Mouse (Mus musculus) layer of hippocampus, postnatal 10 days (tissue): ENCODE results near the gene Sdha. TPM values are rescaled to one million over a fixed set of nuclear protein-coding genes. Genes with fewer than 3 reads are reported as not detected.

ENCODE experiments used
- DNase-seq, 2 experiments: peaks; one replicate each; pipeline ENCODE4 v3.0.0; 2021; ENCODE audit warnings: low spot score in 2 of 2
- total RNA-seq, 2 experiments: library from RNA; stranded (reverse); gene quantifications; 2 replicates each; pipeline ENCODE4 v1.2.3; 2021

Sdha gene
- total RNA-seq, 2 experiments from 2014 or later = 228 to 239 TPM

DNA sequence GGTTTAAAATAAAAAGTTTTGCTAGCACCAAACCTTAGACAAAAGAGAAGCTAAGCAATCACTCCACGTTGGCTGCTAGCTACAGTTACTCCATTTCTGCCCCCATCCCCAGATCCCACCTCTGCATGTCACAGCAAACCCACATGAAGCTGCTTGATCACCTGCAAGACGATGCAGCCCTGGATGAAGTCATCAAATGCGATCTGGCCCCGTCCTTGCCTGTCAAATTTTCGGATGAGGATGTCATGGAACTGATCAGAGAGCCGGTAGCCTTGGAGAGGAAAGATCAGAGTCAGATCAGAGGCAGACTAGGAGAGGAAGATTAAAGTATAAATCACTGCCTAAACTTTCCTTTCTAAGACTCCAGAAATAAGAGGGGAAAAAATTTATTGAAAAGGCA is 44.7 kb downstream of the Sdha start:
- no peak for DNase-seq

DNA sequence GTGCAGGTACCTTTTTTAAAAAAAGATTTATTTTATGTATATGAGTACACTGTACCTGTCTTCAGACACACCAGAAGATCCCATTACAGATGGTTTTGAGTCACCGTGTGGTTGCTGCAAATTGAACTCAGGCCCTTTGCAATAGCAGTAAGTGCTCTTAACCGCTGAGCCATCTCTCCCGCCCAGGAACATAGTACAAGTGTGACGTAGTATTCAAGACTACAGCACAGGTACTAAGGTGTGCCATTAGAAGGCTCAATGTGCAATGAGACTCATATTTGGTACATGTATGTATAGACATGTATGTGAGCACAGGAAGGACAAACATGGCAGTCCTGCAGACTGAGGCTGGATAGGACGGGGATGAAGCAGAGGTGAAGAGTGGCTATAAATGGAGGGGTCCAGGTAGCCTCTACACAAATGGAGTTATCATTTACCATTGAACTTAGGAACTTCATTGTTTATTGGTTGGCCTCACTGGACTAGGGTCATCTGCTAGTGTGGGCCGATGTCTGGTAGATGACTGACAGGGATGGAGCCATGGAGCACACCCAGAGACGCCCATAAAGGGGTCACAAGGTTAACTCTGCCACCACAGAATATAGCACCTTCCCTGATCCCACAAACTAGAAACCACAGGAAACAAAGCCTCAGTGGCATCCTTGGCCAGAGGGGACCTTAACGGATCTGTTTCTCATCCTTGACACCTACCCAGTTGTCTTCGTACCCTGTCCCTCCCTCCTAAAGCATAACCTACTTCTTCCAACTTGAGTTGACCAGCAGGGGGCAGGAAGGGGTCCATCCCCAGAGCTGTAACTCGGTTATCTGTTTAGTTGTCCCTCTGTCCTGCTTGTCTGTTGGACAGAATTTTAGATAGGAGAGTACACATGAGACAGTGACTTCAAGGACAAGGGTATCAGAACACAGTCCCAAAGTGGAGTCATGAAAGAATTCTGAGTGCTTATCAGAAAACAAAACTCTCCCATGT is 47.7 kb downstream of the Sdha start:
- DNase-seq = no peak

DNA sequence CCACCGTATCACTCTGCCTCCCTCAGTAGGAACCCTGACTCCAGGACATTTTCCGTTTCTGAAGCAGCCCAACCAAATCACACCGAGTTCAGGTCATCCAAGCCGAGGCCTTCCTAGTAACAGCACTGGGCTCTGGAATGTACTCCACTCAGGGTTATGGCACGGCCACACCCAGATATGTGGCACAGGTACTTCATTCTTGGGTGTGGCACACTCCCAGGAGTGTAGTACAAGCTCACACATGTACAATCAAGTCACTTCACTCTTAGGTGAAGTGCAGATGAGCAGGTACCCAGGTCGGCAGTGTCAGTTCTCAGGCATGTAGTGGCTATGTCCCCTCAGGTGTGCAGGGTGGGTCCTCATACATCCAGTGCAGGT is 48.5 kb downstream of the Sdha start:
- DNase-seq = peak in 1 of 2 experiments; percentile 6

DNA sequence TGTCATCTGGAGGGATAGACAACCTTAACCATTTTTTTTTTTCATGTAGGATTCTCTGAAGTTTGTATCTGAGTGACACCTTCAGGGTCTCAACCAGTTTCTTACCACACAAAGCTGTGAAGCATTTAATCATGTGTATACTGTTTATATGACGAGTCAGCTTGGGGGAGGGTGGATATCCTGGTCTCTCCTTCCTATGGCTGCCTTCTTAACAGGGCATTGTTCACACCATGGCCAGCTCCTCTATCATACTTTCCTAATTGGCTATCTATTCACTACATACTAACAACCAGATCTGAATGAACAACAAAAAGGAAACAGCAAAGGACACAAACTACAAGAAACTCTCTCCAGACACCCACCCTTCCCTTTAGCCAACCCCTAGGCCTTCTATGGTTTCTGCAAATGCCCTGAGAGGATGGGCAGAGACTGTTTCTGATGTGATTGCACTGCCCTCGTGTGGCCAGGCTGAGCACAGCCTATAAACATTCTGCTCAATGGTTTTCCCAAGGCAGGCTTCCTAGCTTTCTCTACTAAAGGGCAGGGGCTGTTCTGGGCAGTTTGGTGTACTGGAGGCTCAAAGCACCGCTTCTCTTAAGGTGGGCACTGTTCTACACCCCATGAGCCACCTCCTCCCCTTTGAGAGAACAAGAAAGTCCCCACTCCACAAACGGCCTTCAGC is 49.0 kb downstream of the Sdha start:
- DNase-seq = peak; percentile 85

DNA sequence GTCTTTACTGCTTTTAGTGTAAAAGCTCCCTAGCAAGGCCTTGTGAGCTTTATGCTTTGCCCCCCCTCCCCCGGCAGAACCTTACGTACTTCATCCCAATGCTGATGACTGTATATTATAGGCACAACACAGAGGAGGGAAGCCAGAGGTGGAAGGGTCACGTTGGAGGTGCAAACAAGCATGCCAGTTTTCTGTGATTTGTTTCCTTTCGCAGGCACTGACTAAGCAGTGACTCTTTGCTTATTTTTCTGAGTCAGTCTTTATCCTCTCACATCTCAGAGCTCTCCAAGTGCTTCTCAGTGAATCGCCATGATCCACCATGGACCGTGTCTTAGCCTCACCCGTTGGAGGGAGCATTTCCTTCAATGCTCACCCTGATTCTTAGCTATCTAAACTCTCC is 53.7 kb downstream of the Sdha start:
- DNase-seq = no peak

DNA sequence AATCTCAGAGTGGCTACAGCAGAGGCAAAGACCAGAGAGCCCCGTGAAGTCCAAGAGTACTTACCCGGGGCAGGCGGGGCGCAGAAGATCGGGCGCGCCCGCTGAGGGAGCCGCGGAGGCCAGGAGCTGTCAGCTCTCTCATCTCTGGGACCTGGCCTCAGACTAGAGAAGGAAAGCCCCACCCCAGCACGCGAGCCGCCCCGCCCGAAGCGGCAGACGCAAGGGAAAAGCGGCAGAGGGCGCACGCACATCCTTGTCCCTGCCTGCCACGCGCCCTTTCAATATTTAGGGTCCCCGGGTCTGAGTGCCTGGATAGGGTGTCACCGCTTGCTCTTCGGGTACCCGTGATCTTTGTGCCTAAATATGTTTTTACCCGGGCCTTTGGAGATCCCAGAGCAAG is 57.9 kb downstream of the Sdha start, which contains the start of gene Ahrr:
Gene Ahrr, minus strand, starts transcription at position 165 of the 400 bp plus-strand sequence.
- DNase-seq = peak; percentile 28 to 56

DNA sequence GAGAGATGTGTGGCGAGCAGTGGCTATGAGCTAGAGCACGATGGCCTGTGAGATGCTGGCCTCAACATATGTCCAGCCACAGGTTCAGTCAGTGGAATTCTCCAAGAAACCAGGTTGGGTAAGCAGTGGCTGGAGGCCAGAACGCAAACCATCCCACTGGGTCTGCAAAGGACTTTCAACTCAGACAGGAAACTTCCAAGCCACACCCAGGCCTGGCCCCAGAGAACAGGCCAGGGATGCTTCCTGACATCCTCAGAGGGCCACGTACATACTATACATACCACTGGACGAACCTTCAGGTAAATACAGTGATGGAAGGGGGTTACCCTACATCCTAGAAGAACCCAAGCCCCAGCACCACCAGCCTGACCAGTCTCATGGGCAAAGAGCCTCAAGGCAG is 60.4 kb downstream of the Sdha start:
- no peak for DNase-seq

DNA sequence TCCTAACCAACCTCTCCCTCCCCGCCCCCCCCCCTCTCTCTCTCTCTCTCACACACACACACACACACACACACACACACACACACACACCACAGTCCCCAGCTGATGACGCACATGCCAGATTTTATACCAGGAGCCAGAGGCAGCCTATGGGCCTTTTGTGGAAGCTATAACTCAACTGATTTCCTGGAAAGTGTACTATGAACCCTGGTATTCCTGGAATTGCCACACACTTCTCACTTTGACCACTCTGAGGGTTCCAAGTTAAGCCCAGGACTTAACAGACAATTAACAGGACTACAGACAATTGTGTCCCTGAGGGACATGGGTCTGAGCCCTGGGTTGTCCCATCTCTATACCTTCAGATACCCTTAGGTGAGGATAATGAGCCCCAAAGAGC is 67.8 kb downstream of the Sdha start:
- DNase-seq = no peak

DNA sequence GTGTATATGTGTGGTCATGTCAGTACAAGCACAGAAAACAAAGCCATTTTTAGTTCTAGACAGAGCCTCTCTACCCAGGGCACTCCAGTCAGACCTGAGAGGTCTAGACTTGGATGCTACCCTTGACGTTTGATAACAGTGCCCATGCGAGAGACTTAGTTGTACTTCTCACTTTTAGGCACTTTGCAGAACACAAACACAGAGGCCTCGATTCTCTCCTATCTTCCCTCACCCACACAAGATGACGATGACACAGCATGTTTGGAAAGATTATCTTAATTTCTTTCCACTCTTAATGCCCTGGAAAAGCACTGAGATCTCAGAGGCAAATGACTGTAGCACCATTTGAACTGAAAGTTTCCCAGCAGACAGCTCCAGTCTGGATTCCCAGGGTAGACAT is 74.4 kb downstream of the Sdha start:
- DNase-seq = no peak

Other genes with a start within 250 kb of the Sdha start
- 1 to 10 TPM; 1.2 to 1.9 TPM for gene Slc9a3, start 228.8 kb downstream of the Sdha start, total RNA-seq
- gene Exoc3, start 141.5 kb downstream of the Sdha start, total RNA-seq = 10 to 100 TPM; 75.1 to 85.6 TPM
- 1 to 10 TPM; 1.6 TPM for gene Ahrr, start 57.9 kb downstream of the Sdha start, total RNA-seq
- 10 to 100 TPM; 70.2 to 74.4 TPM for gene Pdcd6, start 32.7 kb downstream of the Sdha start, total RNA-seq
- gene Ccdc127, start within 50 bp of the Sdha start, total RNA-seq = 10 to 100 TPM; 63.9 to 66.1 TPM
- gene Lrrc14b, start 13.7 kb upstream of the Sdha start, total RNA-seq = not detected
- 1 to 10 TPM; 4.1 to 5.2 TPM for gene Zfp72, start 40.6 kb upstream of the Sdha start, total RNA-seq
- gene Ftl1-ps1, start 49.4 kb upstream of the Sdha start, total RNA-seq = 100 to 1,000 TPM; 403 to 422 TPM
- gene Zfp825, start 143.7 kb upstream of the Sdha start, total RNA-seq = 1 to 10 TPM; 4.9 to 8.4 TPM